Mouse (Mus musculus) lung, embryonic 14.5 days (tissue): ENCODE data around the gene Krtap19-2. TPM values are rescaled to one million over a fixed set of nuclear protein-coding genes. Genes with fewer than 3 reads are reported as not detected.
A peak's percentile ranks its signal among the peaks of the same experiment; 100 is the strongest.

Experiments used
- ATAC-seq: fragments of 200-750 bp; cut with Nextera tagmentation; 2 replicates; pipeline ENCODE4 v1.8.0; 2017; ENCODE audit warnings: mild to moderate bottlenecking, moderate TSS enrichment, moderate library complexity; ENCODE audit not compliant: insufficient read depth
- DNase-seq: peaks from one replicate; pipeline ENCODE4 v3.0.0-alpha.2; 2015
- H3K27ac ChIP-seq: fragments of 300-500 bp; sonication (generic); 2 replicates; pipeline ENCODE4 v1.5.1; 2014; ENCODE audit warnings: low read depth, mild to moderate bottlenecking, moderate library complexity
- H3K27me3 ChIP-seq: fragments of 300-500 bp; sonication (generic); 2 replicates; pipeline ENCODE4 v1.6.1; 2014; ENCODE audit warnings: low read length, control low read depth; ENCODE audit not compliant: insufficient read depth
- H3K36me3 ChIP-seq: fragments of 300-500 bp; sonication (generic); 2 replicates; pipeline ENCODE4 v1.6.1; 2014; ENCODE audit warnings: control low read depth; ENCODE audit not compliant: insufficient read depth
- H3K4me1 ChIP-seq: fragments of 300-500 bp; sonication (generic); 2 replicates; pipeline ENCODE4 v1.6.1; 2014; ENCODE audit warnings: antibody characterized with exemption, control low read depth; ENCODE audit not compliant: insufficient read depth
- H3K4me2 ChIP-seq: fragments of 300-500 bp; sonication (generic); 2 replicates; pipeline ENCODE4 v1.6.1; 2014; ENCODE audit warnings: mild to moderate bottlenecking
- H3K4me3 ChIP-seq: fragments of 300-500 bp; sonication (generic); 2 replicates; pipeline ENCODE4 v1.5.1; 2014; ENCODE audit warnings: low read depth, low read length
- H3K9ac ChIP-seq: fragments of 300-500 bp; sonication (generic); 2 replicates; pipeline ENCODE4 v1.6.1; 2014
- H3K9me3 ChIP-seq: fragments of 300-500 bp; sonication (generic); 2 replicates; pipeline ENCODE4 v1.6.1; 2016; ENCODE audit warnings: low read depth, low read length, control low read depth
- CTCF ChIP-seq: IDR thresholded peaks from 2 replicates; pipeline ENCODE4 v1.5.1; 2016; ENCODE audit warnings: antibody characterized with exemption, low read depth
- WGBS: fragments of 180-500 bp; shearing (Covaris S2); extraction: QIAGEN DNeasy Blood & Tissue Kit; methylation state at CpG from one replicate; pipeline ENCODE4 v1.1.7; 2014; 5-methylcytosine and 5-hydroxymethylcytosine counted together
- polyA plus RNA-seq: library from polyadenylated mRNA; unstranded; fragments of >200 nt; fragmentation: Nextera tagmentation; extraction: Ambion mirVana; gene quantifications from 2 replicates; pipeline ENCODE4 v1.2.1, GENCODE M21; 2014

The Krtap19-2 gene
- polyA plus RNA-seq, 1 experiment from 2014 or later: not detected

DNA sequence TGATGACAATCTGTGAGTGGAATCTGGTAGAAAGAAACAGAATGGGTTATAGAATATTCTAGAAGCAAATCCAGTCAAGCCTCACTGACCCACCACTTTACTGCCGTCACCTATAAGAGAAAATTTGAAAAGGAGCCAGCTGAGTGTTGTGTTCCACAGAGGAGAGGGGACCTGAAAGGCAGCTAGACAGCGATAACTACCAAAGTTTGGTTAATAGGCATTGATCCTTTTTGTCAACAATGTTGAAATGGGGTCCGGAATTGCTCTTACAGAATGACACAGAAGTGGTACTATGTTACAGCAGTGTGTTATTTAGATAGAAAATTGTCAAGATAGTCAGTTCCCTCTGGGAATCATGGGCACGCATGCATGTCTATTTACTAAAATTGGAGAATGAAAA lies 25.5 kb downstream of the Krtap19-2 start:
- DNase-seq: no peak
- Histone ChIP-seq H3K4me3 (no peak overlapping the region), H3K36me3 (no peaks in the 10 kb centered on the region), H3K4me1 (no peaks in the 10 kb centered on the region), H3K4me2 (no peak overlapping the region), H3K27ac (no peak overlapping the region), H3K27me3 (no peaks in the 10 kb centered on the region), H3K9me3 (no peaks in the 10 kb centered on the region), H3K9ac (no peak overlapping the region)
- ATAC-seq: no peak
- no peak for TF ChIP-seq CTCF
- 77% methylated on average over 4 of the region's 4 CpGs for WGBS

DNA sequence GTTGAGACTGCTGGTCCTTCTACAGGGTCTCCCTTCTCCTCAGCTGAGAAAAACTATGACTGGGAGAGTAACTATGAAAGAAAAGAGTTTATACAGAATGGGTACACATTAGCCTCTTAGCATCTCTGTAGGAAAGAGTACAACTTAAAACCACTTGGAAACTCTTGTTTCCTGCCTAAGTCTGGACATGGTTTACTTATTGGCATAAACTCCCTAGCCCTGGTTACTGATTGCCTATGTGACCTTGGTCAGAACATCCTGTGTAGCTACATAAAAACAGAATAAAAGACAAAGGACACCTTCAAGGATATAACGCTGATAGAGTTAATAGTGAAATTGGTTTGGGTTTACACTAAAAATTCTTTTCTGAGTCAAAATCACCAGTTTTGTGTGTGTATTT lies 26.7 kb downstream of the Krtap19-2 start:
- Histone ChIP-seq H3K4me2 (no peak overlapping the region), H3K36me3 (no peaks in the 10 kb centered on the region), H3K9me3 (no peaks in the 10 kb centered on the region), H3K4me1 (no peaks in the 10 kb centered on the region), H3K4me3 (no peak overlapping the region), H3K27me3 (no peaks in the 10 kb centered on the region), H3K9ac (no peak overlapping the region), H3K27ac (no peak overlapping the region)
- WGBS: 85% methylated on average over 1 of the region's 1 CpGs
- no peak for DNase-seq
- no peak for TF ChIP-seq CTCF
- ATAC-seq: no peak

- 67% methylated on average over 3 of the region's 3 CpGs for WGBS
- no peak overlapping the region for H3K4me3 ChIP-seq
- no peak for ATAC-seq
These were observed 47.1 kb downstream of the Krtap19-2 start for GRCm38 (mm10) chr16:88826978-88827377.

GRCm38 (mm10) chr16:88826095-88826652 lies 47.9 kb downstream of the Krtap19-2 start, which contains the start of gene Krtap14:
Krtap14 (minus strand) TSS chr16:88826145.
- Histone ChIP-seq H3K27ac (no peak within 1 kb of the TSS), H3K4me2 (no peak within 1 kb of the TSS), H3K9me3 (no peaks in the 10 kb centered on the region), H3K36me3 (no peaks in the 10 kb centered on the region), H3K27me3 (no peaks in the 10 kb centered on the region), H3K4me1 (no peaks in the 10 kb centered on the region), H3K9ac (no peak within 1 kb of the TSS), H3K4me3 (no peak within 1 kb of the TSS)
- no peak for TF ChIP-seq CTCF
- 86% methylated on average over 9 of the region's 9 CpGs for WGBS
- ATAC-seq (no peak), DNase-seq (no peak)

More at GRCm38 (mm10) chr16:88826978-88827377, 47.1 kb downstream of the Krtap19-2 start:
- DNase-seq: no peak
- no peak overlapping the region for H3K27ac ChIP-seq
- H3K4me2 ChIP-seq: no peak overlapping the region
- H3K4me1 ChIP-seq: no peaks in the 10 kb centered on the region
- H3K27me3 ChIP-seq: no peaks in the 10 kb centered on the region
- TF ChIP-seq CTCF: no peak
- H3K36me3 ChIP-seq: no peaks in the 10 kb centered on the region
- no peaks in the 10 kb centered on the region for H3K9me3 ChIP-seq
- no peak overlapping the region for H3K9ac ChIP-seq

- no peaks in the 10 kb centered on the region for H3K4me1 ChIP-seq
- H3K27me3 ChIP-seq: no peaks in the 10 kb centered on the region
- H3K4me2 ChIP-seq: no peak overlapping the region
- H3K9me3 ChIP-seq: no peaks in the 10 kb centered on the region
- WGBS: 83% methylated on average over 3 of the region's 3 CpGs
- H3K4me3 ChIP-seq: no peak overlapping the region
- H3K36me3 ChIP-seq: no peaks in the 10 kb centered on the region
- H3K27ac ChIP-seq: no peak overlapping the region
- peak; percentile 31; the same call in 1 of the 2 replicates for ATAC-seq
- TF ChIP-seq CTCF: peak; percentile 65
- peak; percentile 65 for DNase-seq
- H3K9ac ChIP-seq: no peak overlapping the region
These were observed 50.3 kb downstream of the Krtap19-2 start for GRCm38 (mm10) chr16:88823736-88824135.

Other genes starting within 250 kb of the Krtap19-2 start
- not detected in 2 replicates for gene 2310079G19Rik, start 246.6 kb downstream of the Krtap19-2 start, polyA plus RNA-seq
- not detected in 2 replicates for gene Krtap26-1, start 226.5 kb downstream of the Krtap19-2 start, polyA plus RNA-seq
- not detected in 2 replicates for gene Krtap27-1, start 202.6 kb downstream of the Krtap19-2 start, polyA plus RNA-seq
- not detected in 2 replicates for gene 2310061N02Rik, start 166.3 kb downstream of the Krtap19-2 start, polyA plus RNA-seq
- gene Krtap13-1, start 145.4 kb downstream of the Krtap19-2 start, polyA plus RNA-seq: not detected in 2 replicates
- not detected in 2 replicates for gene Krtap13, start 122.6 kb downstream of the Krtap19-2 start, polyA plus RNA-seq
- not detected in 2 replicates for gene 2310034C09Rik, start 115.4 kb downstream of the Krtap19-2 start, polyA plus RNA-seq
- gene 2310057N15Rik, start 100.1 kb downstream of the Krtap19-2 start, polyA plus RNA-seq: not detected in 2 replicates
- not detected in 2 replicates for gene Gm5965, start 96.4 kb downstream of the Krtap19-2 start, polyA plus RNA-seq
- not detected in 2 replicates for gene Gm20741, start 62.0 kb downstream of the Krtap19-2 start, polyA plus RNA-seq
- gene Krtap15, start 54.1 kb downstream of the Krtap19-2 start, polyA plus RNA-seq: not detected in 2 replicates
- gene Krtap14, start 48.1 kb downstream of the Krtap19-2 start, polyA plus RNA-seq: not detected in 2 replicates
- not detected in 2 replicates for gene Krtap19-1, start 4.9 kb downstream of the Krtap19-2 start, polyA plus RNA-seq
- gene Krtap19-3, start 3.8 kb upstream of the Krtap19-2 start, polyA plus RNA-seq: not detected in 2 replicates
- gene Krtap19-4, start 10.8 kb upstream of the Krtap19-2 start, polyA plus RNA-seq: not detected in 2 replicates
- not detected in 2 replicates for gene Krtap19-5, start 22.2 kb upstream of the Krtap19-2 start, polyA plus RNA-seq
- gene Krtap19-9b, start 58.0 kb upstream of the Krtap19-2 start, polyA plus RNA-seq: not detected in 2 replicates
- not detected in 2 replicates for gene Krtap16-3, start 88.6 kb upstream of the Krtap19-2 start, polyA plus RNA-seq
- not detected in 2 replicates for gene Krtap22-2, start 136.5 kb upstream of the Krtap19-2 start, polyA plus RNA-seq
- gene Gm10229, start 141.0 kb upstream of the Krtap19-2 start, polyA plus RNA-seq: not detected in 2 replicates
- not detected in 2 replicates for gene Krtap6-1, start 157.4 kb upstream of the Krtap19-2 start, polyA plus RNA-seq
- not detected in 2 replicates for gene Gm10228, start 167.2 kb upstream of the Krtap19-2 start, polyA plus RNA-seq
- gene Krtap6-5, start 173.6 kb upstream of the Krtap19-2 start, polyA plus RNA-seq: not detected in 2 replicates
- gene 1110025L11Rik, start 189.7 kb upstream of the Krtap19-2 start, polyA plus RNA-seq: not detected in 2 replicates
- not detected in 2 replicates for gene Krtap6-3, start 209.7 kb upstream of the Krtap19-2 start, polyA plus RNA-seq